16 mouse cellular contexts compared by ENCODE assay signal in genomic region chr6:25287591-25287990, GRCm38 (mm10).
"Had no signal": no experiment of that assay in that cellular context is flagged by ENCODE, and none has a peak within 500 bp of the region (broad histone marks: within the 10 kb centered on the region; RNA-seq: fewer than 3 reads in every experiment).

No protein-coding gene starts in this region.

- H3K27me3 ChIP-seq: neural tube, embryonic 13.5 days; neural tube, embryonic 15.5 days; stomach, embryonic 15.5 days had no signal

- H3K36me3 ChIP-seq: neural tube, embryonic 13.5 days; neural tube, embryonic 15.5 days; stomach, embryonic 15.5 days had no signal

- H3K4me1 ChIP-seq: neural tube, embryonic 13.5 days; neural tube, embryonic 15.5 days; stomach, embryonic 15.5 days had no signal

- H3K4me2 ChIP-seq: neural tube, embryonic 13.5 days; neural tube, embryonic 15.5 days; stomach, embryonic 15.5 days had no signal

- H3K4me3 ChIP-seq: neural tube, embryonic 13.5 days; neural tube, embryonic 15.5 days; stomach, embryonic 15.5 days had no signal

- DNase-seq: retina, postnatal 1 day; right cerebral cortex, adult 18-20 months; right cerebral cortex, postnatal 14 days; right cerebral cortex, postnatal 25 days; right cerebral cortex, postnatal 4 days; spleen, adult 18-20 months; thymus, adult 18-20 months; thymus, adult 2 months; thymus, postnatal 14 days; thymus, postnatal 25 days; thymus, postnatal 36 days; thymus, postnatal 4 days had no signal

- H3K9ac ChIP-seq: neural tube, embryonic 13.5 days; neural tube, embryonic 15.5 days; stomach, embryonic 15.5 days had no signal

- H3K9me3 ChIP-seq: neural tube, embryonic 13.5 days; neural tube, embryonic 15.5 days; stomach, embryonic 15.5 days had no signal

- H3K27ac ChIP-seq: neural tube, embryonic 13.5 days; neural tube, embryonic 15.5 days; stomach, embryonic 15.5 days; stomach, postnatal 0 days had no signal
